Mouse (Mus musculus) ES-E14 (cell line): ENCODE measurements around the gene Efna1.

ENCODE experiments used
- CHD2 ChIP-seq: IDR thresholded peaks from 2 replicates; pipeline ENCODE4 v1.6.1; 2014; ENCODE audit warnings: mild to moderate bottlenecking, low read depth, low read length, inconsistent platforms
- HCFC1 ChIP-seq: IDR thresholded peaks from 2 replicates; pipeline ENCODE4 v1.6.1; 2012; ENCODE audit warnings: low read length, inconsistent platforms, borderline replicate concordance; ENCODE audit not compliant: insufficient read depth
- ZC3H11A ChIP-seq: IDR thresholded peaks from 2 replicates; pipeline ENCODE4 v1.6.1; 2012; ENCODE audit warnings: low read depth, mild to moderate bottlenecking, inconsistent platforms, low read length, borderline replicate concordance

GRCm38 (mm10) chr3:89321183-89322130 is 40.5 kb upstream of the Efna1 start:
- no peak for TF ChIP-seq ZC3H11A
- no peak for TF ChIP-seq CHD2
- no peak for TF ChIP-seq HCFC1
